In genomic region chr8:61217426-61217825, GRCm38 (mm10) we compare ENCODE assay signal across 12 mouse cellular contexts. TPM values are rescaled to one million over a fixed set of nuclear protein-coding genes. Genes with fewer than 3 reads are reported as not detected.
DNase-seq lines count a peak whose midpoint lies in the region.
"Had no signal": no experiment of that assay in that cellular context is flagged by ENCODE, and none has a peak within 500 bp of the region (broad histone marks: within the 10 kb centered on the region; RNA-seq: fewer than 3 reads in every experiment).

No protein-coding gene starts in this region.

- no peak overlapping the region for H3K27ac ChIP-seq in heart, embryonic 10.5 days
- H3K27ac ChIP-seq: midbrain, embryonic 15.5 days; stomach, postnatal 0 days had no signal

- DNase-seq in heart, embryonic 10.5 days (ENCODE audit: low spot score), result peak; percentile 73
- DNase-seq in heart, postnatal 10 days, result no peak
- DNase-seq in left cerebral cortex, adult 11 months (ENCODE audit: low spot score), result peak; percentile 65
- DNase-seq in left cerebral cortex, postnatal 4 days, result no peak
- DNase-seq in left cerebral cortex, postnatal 36 days (ENCODE audit: low spot score in 2 of 2), result peak; percentile 69 to 78
- DNase-seq in right cerebral cortex, postnatal 36 days (ENCODE audit: low spot score in 2 of 2), result peak; percentile 69 to 81
- no peak for DNase-seq in urinary bladder, postnatal 36 days (ENCODE audit: low spot score in 2 of 2)
- DNase-seq in gastrocnemius, postnatal 14 days, result no peak
- DNase-seq: cerebellum, adult 9-11 months had no signal

- no peak overlapping the region for H3K4me3 ChIP-seq in heart, embryonic 10.5 days
- H3K4me3 ChIP-seq: midbrain, embryonic 15.5 days had no signal

- H3K36me3 ChIP-seq in heart, embryonic 10.5 days, result no peaks in the 10 kb centered on the region
- H3K36me3 ChIP-seq: G1E; midbrain, embryonic 15.5 days had no signal

- peaks cover 8% of the 10 kb centered on the region for H3K4me1 ChIP-seq in heart, embryonic 10.5 days
- H3K4me1 ChIP-seq: midbrain, embryonic 15.5 days had no signal

- no peaks in the 10 kb centered on the region for H3K9me3 ChIP-seq in heart, embryonic 10.5 days
- H3K9me3 ChIP-seq: G1E; midbrain, embryonic 15.5 days had no signal

- intact Hi-C loops in heart, postnatal 10 days (cut with DNase I), result no loop called here
- intact Hi-C loops in left cerebral cortex, postnatal 4 days (cut with DNase I), result no loop called here
- intact Hi-C loops in left cerebral cortex, postnatal 36 days (cut with DNase I), result loop anchor here (5.0 kb wide), 1 partner anchor 95 kb away; no protein-coding TSS in a partner anchor
- intact Hi-C loops in gastrocnemius, postnatal 14 days (cut with DNase I; ENCODE audit: low total_unique reads), result no loop called here

- 66% methylated on average over 8 of the region's 8 CpGs for WGBS in heart, embryonic 10.5 days

- no peaks in the 10 kb centered on the region for H3K27me3 ChIP-seq in heart, embryonic 10.5 days (ENCODE audit: insufficient read depth, poor library complexity, severe bottlenecking)
- H3K27me3 ChIP-seq: midbrain, embryonic 15.5 days had no signal

RNA-seq across cellular contexts. Expression of gene Sh3rf1, which starts 6.2 kb away (rescaled TPM):
- polyA plus RNA-seq in heart, embryonic 10.5 days (2016; fragmentation: Nextera tagmentation; extraction: Ambion mirVana), result 5.6 and 8.4 TPM in 2 replicates
- total RNA-seq in heart, postnatal 10 days (2021), result 1 to 10 TPM; 9.4 to 9.8 TPM
- total RNA-seq in left cerebral cortex, postnatal 4 days (2021), result 10 to 100 TPM; 40.2 to 47.3 TPM
- 10 to 100 TPM; 37.5 to 37.8 TPM for total RNA-seq in left cerebral cortex, postnatal 36 days (2021)
- total RNA-seq in gastrocnemius, postnatal 14 days (2021), result 1 to 10 TPM; 2.8 to 3.4 TPM

Comparison
In these comparisons a context has a peak if more than half of its experiments do, and no peak if none do; other contexts are left out.
1. DNase-seq: peak in heart, embryonic 10.5 days (single experiment), left cerebral cortex, adult 11 months (single experiment), left cerebral cortex, postnatal 36 days (2 of 2) and right cerebral cortex, postnatal 36 days (2 of 2); none in heart, postnatal 10 days (0 of 2), left cerebral cortex, postnatal 4 days (single experiment), urinary bladder, postnatal 36 days (0 of 2) and gastrocnemius, postnatal 14 days (single experiment).